Mouse (Mus musculus): ENCODE results near the gene Col4a6. TPM values are rescaled to one million over a fixed set of nuclear protein-coding genes. Genes with fewer than 3 reads are reported as not detected.

Gene Col4a6
- polyA plus RNA-seq, 1 experiment from 2014 or later, result 7.0 TPM

Other genes with a start within 250 kb of the Col4a6 start
- gene Col4a5, start 1.3 kb upstream of the Col4a6 start, polyA plus RNA-seq (2016; fragmentation: Nextera tagmentation; extraction: Ambion mirVana), result 31.2 and 49.2 TPM in 2 replicates